Mouse (Mus musculus): ENCODE data around the gene Clec3b.

Clec3b gene

GRCm38 (mm10) chr9:123156910-123157361, 6.2 kb downstream of the Clec3b start:
- DNase-seq, result peak; percentile 50 to 61

- peak; percentile 22 for DNase-seq
These were observed 7.0 kb downstream of the Clec3b start for GRCm38 (mm10) chr9:123157699-123158098.

- DNase-seq, result peak; percentile 59 to 68
These were observed 7.5 kb downstream of the Clec3b start for GRCm38 (mm10) chr9:123158125-123158836.

- DNase-seq, result peak; percentile 53 to 72
These were observed 8.6 kb downstream of the Clec3b start for GRCm38 (mm10) chr9:123159330-123159729.

GRCm38 (mm10) chr9:123161792-123162191, 11.0 kb downstream of the Clec3b start:
- DNase-seq, result no peak

- DNase-seq, result no peak
These were observed 12.4 kb downstream of the Clec3b start for GRCm38 (mm10) chr9:123162985-123163694.

- DNase-seq, result no peak
These were observed 15.2 kb downstream of the Clec3b start for GRCm38 (mm10) chr9:123165781-123166443.

- DNase-seq, result no peak
These were observed 23.0 kb downstream of the Clec3b start for GRCm38 (mm10) chr9:123173760-123174159.

GRCm38 (mm10) chr9:123174356-123174755, 23.6 kb downstream of the Clec3b start:
- no peak for DNase-seq

GRCm38 (mm10) chr9:123177380-123178048, 26.8 kb downstream of the Clec3b start:
- DNase-seq, result no peak

- DNase-seq, result no peak
These were observed 29.3 kb downstream of the Clec3b start for GRCm38 (mm10) chr9:123180003-123180402.

- no peak for DNase-seq
These were observed 32.5 kb downstream of the Clec3b start for GRCm38 (mm10) chr9:123183226-123183625.

- DNase-seq, result no peak
These were observed 34.8 kb downstream of the Clec3b start for GRCm38 (mm10) chr9:123185546-123185945.

GRCm38 (mm10) chr9:123186151-123186550, 35.4 kb downstream of the Clec3b start:
- no peak for DNase-seq

- DNase-seq, result no peak
These were observed 36.8 kb downstream of the Clec3b start for GRCm38 (mm10) chr9:123187589-123187988.

- no peak for DNase-seq
These were observed 37.5 kb downstream of the Clec3b start for GRCm38 (mm10) chr9:123188271-123188670.

- DNase-seq, result no peak
These were observed 49.4 kb downstream of the Clec3b start for GRCm38 (mm10) chr9:123200116-123200515.

GRCm38 (mm10) chr9:123206526-123206925, 55.8 kb downstream of the Clec3b start:
- DNase-seq, result no peak

- DNase-seq, result peak in 1 of 2 experiments; percentile 11
These were observed 56.2 kb downstream of the Clec3b start for GRCm38 (mm10) chr9:123206948-123207347.
